Mouse (Mus musculus) hindbrain, embryonic 16.5 days (tissue): Measurements from ENCODE around the gene Ttbk1. TPM values are rescaled to one million over a fixed set of nuclear protein-coding genes. Genes with fewer than 3 reads are reported as not detected.

Source experiments
- ATAC-seq: fragments of 200-750 bp; cut with Nextera tagmentation; 2 replicates; pipeline ENCODE4 v1.8.0; 2017; ENCODE audit warnings: moderate TSS enrichment, moderate library complexity
- H3K27ac ChIP-seq: fragments of 300-500 bp; sonication (generic); 2 replicates; pipeline ENCODE4 v1.5.1; 2014; ENCODE audit warnings: low read depth, mild to moderate bottlenecking, control low read depth, low read length, moderate library complexity
- H3K27me3 ChIP-seq: fragments of 300-500 bp; sonication (generic); replicated peaks from 2 replicates; pipeline ENCODE4 v1.6.1; 2014; ENCODE audit warnings: low read length; ENCODE audit not compliant: control insufficient read depth, insufficient read depth
- H3K36me3 ChIP-seq: fragments of 300-500 bp; sonication (generic); 2 replicates; pipeline ENCODE4 v1.6.1; 2014; ENCODE audit warnings: mild to moderate bottlenecking, low read length, moderate library complexity, mixed read lengths; ENCODE audit not compliant: control insufficient read depth, insufficient read depth
- H3K4me1 ChIP-seq: fragments of 300-500 bp; sonication (generic); 2 replicates; pipeline ENCODE4 v1.6.1; 2014; ENCODE audit warnings: low read depth, low read length; ENCODE audit not compliant: control insufficient read depth, insufficient read depth
- H3K4me2 ChIP-seq: fragments of 300-500 bp; sonication (generic); 2 replicates; pipeline ENCODE4 v1.6.1; 2014; ENCODE audit warnings: mild to moderate bottlenecking, low read length, control low read depth, moderate library complexity
- H3K4me3 ChIP-seq: fragments of 300-500 bp; sonication (generic); 2 replicates; pipeline ENCODE4 v1.5.1; 2014; ENCODE audit warnings: mild to moderate bottlenecking, low read length, control low read depth, moderate library complexity
- H3K9ac ChIP-seq: fragments of 300-500 bp; sonication (generic); 2 replicates; pipeline ENCODE4 v1.6.1; 2014; ENCODE audit warnings: low read depth, mild to moderate bottlenecking, control low read depth, low read length, moderate library complexity
- H3K9me3 ChIP-seq: fragments of 300-500 bp; sonication (generic); 2 replicates; pipeline ENCODE4 v1.6.1; 2014; ENCODE audit warnings: mild to moderate bottlenecking, low read length, moderate library complexity; ENCODE audit not compliant: control insufficient read depth
- WGBS: fragments of 180-500 bp; shearing (Covaris S2); extraction: QIAGEN DNeasy Blood & Tissue Kit; methylation state at CpG from one replicate; pipeline ENCODE4 v1.1.7; 2014; 5-methylcytosine and 5-hydroxymethylcytosine counted together
- polyA plus RNA-seq: library from polyadenylated mRNA; unstranded; fragments of >200 nt; fragmentation: Nextera tagmentation; extraction: Ambion mirVana; gene quantifications from 2 replicates; pipeline ENCODE4 v1.2.1, GENCODE M21; 2015

Gene Ttbk1
- polyA plus RNA-seq, 1 experiment from 2014 or later, result 5.5 TPM

GRCm38 (mm10) chr17:46418628-46419027, 68.8 kb downstream of the Ttbk1 start:
- WGBS, result 77% methylated on average over 5 of the region's 5 CpGs

DNA sequence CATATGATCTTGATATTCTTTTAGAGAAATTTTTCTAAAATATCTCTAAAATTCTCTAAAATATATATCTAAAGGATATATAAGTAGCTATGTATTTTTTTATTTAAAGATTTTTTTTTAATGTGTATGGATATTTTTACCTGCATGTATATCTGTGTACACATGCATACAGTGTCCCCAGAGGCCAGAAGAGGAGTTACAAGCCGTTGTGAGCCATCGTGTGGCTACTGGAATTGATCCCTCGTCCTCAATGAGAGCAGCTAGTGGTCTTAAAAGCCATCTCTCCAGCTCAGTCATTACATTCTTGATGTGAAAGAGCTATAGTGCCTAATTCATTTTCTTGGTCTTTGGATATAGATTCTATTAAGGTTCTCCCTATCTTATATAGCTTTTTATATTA, 79.0 kb downstream of the Ttbk1 start:
- H3K27me3 ChIP-seq, result no peaks in the 10 kb centered on the region
- no peak overlapping the region for H3K9ac ChIP-seq
- H3K9me3 ChIP-seq, result no peaks in the 10 kb centered on the region
- peaks cover 39% of the 10 kb centered on the region for H3K36me3 ChIP-seq
- no peak for ATAC-seq
- no peaks in the 10 kb centered on the region for H3K4me1 ChIP-seq
- no peak overlapping the region for H3K27ac ChIP-seq
- H3K4me3 ChIP-seq, result no peak overlapping the region
- no peak overlapping the region for H3K4me2 ChIP-seq
- WGBS, result 16% methylated on average over 3 of the region's 3 CpGs

More at GRCm38 (mm10) chr17:46418628-46419027, 68.8 kb downstream of the Ttbk1 start:
- Histone ChIP-seq H3K36me3 (peaks cover 6% of the 10 kb centered on the region), H3K9ac (no peak overlapping the region), H3K27ac (no peak overlapping the region), H3K9me3 (no peaks in the 10 kb centered on the region), H3K4me1 (no peaks in the 10 kb centered on the region), H3K27me3 (no peaks in the 10 kb centered on the region), H3K4me2 (no peak overlapping the region), H3K4me3 (no peak overlapping the region)
- ATAC-seq, result no peak

DNA sequence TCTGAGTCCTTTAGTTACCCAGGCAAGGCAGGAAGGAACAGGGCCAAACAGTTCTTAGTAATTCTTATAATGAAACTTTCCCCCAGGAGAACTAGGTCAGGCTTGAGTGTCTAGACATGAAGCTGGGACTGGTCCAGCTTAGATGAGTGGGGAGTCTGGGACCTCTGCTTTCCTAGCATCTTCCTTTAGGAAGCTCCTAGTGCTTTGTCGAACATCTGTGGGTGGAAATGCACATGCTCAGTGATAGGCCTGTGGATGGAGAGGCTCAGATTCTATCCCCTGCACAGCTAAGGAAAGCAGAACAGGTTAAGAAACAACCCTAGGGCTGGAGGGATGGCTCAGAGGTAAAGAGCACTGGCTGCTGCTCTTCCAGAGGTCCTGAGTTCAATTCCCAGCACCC, 92.8 kb downstream of the Ttbk1 start:
- WGBS, result 69% methylated on average over 1 of the region's 1 CpGs
- H3K9ac ChIP-seq, result no peak overlapping the region

GRCm38 (mm10) chr17:46393012-46393411, 94.5 kb downstream of the Ttbk1 start:
- 59% methylated on average over 2 of the region's 2 CpGs for WGBS
- Histone ChIP-seq H3K4me2 (no peak overlapping the region), H3K36me3 (peaks cover 19% of the 10 kb centered on the region), H3K4me3 (no peak overlapping the region), H3K27ac (no peak overlapping the region), H3K9ac (no peak overlapping the region), H3K4me1 (no peaks in the 10 kb centered on the region), H3K9me3 (no peaks in the 10 kb centered on the region), H3K27me3 (no peaks in the 10 kb centered on the region)
- no peak for ATAC-seq

More for the DNA sequence above, 92.8 kb downstream of the Ttbk1 start:
- Histone ChIP-seq H3K4me1 (no peaks in the 10 kb centered on the region), H3K27me3 (no peaks in the 10 kb centered on the region), H3K9me3 (no peaks in the 10 kb centered on the region), H3K4me2 (no peak overlapping the region), H3K4me3 (no peak overlapping the region), H3K36me3 (peaks cover 19% of the 10 kb centered on the region), H3K27ac (no peak overlapping the region)
- ATAC-seq, result no peak

Other genes starting within 250 kb of the Ttbk1 start
- gene Polr1c, start 239.6 kb downstream of the Ttbk1 start, polyA plus RNA-seq, result 72.4 and 76.6 TPM in 2 replicates
- gene Yipf3, start 239.6 kb downstream of the Ttbk1 start, polyA plus RNA-seq, result 101 and 105 TPM in 2 replicates
- 19.1 and 23.8 TPM in 2 replicates for gene Lrrc73, start 234.1 kb downstream of the Ttbk1 start, polyA plus RNA-seq
- gene Tjap1, start 204.6 kb downstream of the Ttbk1 start, polyA plus RNA-seq, result 26.7 and 32.1 TPM in 2 replicates
- 25.3 and 26.8 TPM in 2 replicates for gene Dlk2, start 190.3 kb downstream of the Ttbk1 start, polyA plus RNA-seq
- gene Abcc10, start 159.3 kb downstream of the Ttbk1 start, polyA plus RNA-seq, result 9.2 and 9.3 TPM in 2 replicates
- gene Zfp318, start 103.9 kb downstream of the Ttbk1 start, polyA plus RNA-seq, result 10.2 and 11.8 TPM in 2 replicates
- gene Crip3, start 58.7 kb downstream of the Ttbk1 start, polyA plus RNA-seq, result 3.3 and 3.6 TPM in 2 replicates
- not detected in 2 replicates for gene Slc22a7, start 49.2 kb downstream of the Ttbk1 start, polyA plus RNA-seq
- 18.7 and 19.0 TPM in 2 replicates for gene Dnph1, start 9.0 kb upstream of the Ttbk1 start, polyA plus RNA-seq
- 19.7 and 25.1 TPM in 2 replicates for gene Cul9, start 58.7 kb upstream of the Ttbk1 start, polyA plus RNA-seq
- 3.5 and 3.6 TPM in 2 replicates for gene Srf, start 68.5 kb upstream of the Ttbk1 start, polyA plus RNA-seq
- 25.9 and 36.1 TPM in 2 replicates for gene Ptk7, start 141.8 kb upstream of the Ttbk1 start, polyA plus RNA-seq
- 32.3 and 34.1 TPM in 2 replicates for gene Klc4, start 158.3 kb upstream of the Ttbk1 start, polyA plus RNA-seq
- gene Mrpl2, start 158.6 kb upstream of the Ttbk1 start, polyA plus RNA-seq, result 64.5 and 73.7 TPM in 2 replicates
- 39.9 and 45.4 TPM in 2 replicates for gene Cul7, start 162.7 kb upstream of the Ttbk1 start, polyA plus RNA-seq
- gene Rrp36, start 186.7 kb upstream of the Ttbk1 start, polyA plus RNA-seq, result 51.4 and 54.8 TPM in 2 replicates
- gene Mea1, start 191.1 kb upstream of the Ttbk1 start, polyA plus RNA-seq, result 317 and 353 TPM in 2 replicates
- 176 and 179 TPM in 2 replicates for gene Klhdc3, start 193.2 kb upstream of the Ttbk1 start, polyA plus RNA-seq
- 102 and 112 TPM in 2 replicates for gene Ppp2r5d, start 217.4 kb upstream of the Ttbk1 start, polyA plus RNA-seq
- 23.0 and 25.7 TPM in 2 replicates for gene Pex6, start 223.8 kb upstream of the Ttbk1 start, polyA plus RNA-seq
- gene Gnmt, start 241.5 kb upstream of the Ttbk1 start, polyA plus RNA-seq, result 1.1 and 1.7 TPM in 2 replicates